Mouse (Mus musculus): ENCODE measurements around the gene Zfp609. TPM values are rescaled to one million over a fixed set of nuclear protein-coding genes. Genes with fewer than 3 reads are reported as not detected.

Zfp609 gene
- total RNA-seq, 2 experiments from 2014 or later, result 23.0 to 28.2 TPM

DNA sequence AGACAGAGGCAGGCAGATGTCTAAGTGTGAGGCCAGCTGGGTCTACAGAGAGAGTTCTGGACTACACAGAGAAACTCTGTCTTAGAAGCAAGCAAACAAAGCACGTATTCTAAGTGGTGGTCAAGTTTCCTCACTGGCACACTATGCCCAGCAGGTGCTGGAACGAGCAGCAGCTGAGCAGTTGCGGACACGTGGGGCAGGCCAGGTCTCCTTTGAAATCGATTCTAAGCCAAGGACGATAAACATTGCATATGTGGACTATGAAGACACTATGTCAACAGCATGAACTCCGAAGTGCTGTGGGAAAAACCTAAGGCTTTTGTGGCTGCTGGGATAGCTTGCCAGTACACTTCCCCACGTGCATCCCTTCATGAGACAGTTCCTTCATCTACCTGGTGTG is 67.4 kb downstream of the Zfp609 start:
- no peak for DNase-seq

DNA sequence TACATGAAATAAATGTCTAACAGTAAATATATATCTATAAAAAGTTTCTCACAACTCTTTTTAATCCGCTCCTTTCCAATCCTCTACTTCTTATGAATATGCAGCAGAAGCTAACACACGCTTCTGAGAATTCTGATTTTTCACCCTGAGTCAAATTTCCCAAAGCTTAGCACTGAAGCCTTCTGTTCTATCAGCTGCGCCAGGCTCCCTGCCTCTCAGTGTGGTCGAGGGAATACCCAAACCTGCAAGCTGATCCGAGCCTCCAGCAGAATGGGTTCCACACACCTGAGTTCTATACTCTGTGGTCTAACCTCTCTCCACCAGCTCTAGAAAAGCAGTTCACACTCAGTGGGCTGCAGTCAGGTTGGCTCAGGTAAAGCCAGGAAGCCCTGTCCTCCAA is 68.1 kb downstream of the Zfp609 start:
- no peak for DNase-seq

DNA sequence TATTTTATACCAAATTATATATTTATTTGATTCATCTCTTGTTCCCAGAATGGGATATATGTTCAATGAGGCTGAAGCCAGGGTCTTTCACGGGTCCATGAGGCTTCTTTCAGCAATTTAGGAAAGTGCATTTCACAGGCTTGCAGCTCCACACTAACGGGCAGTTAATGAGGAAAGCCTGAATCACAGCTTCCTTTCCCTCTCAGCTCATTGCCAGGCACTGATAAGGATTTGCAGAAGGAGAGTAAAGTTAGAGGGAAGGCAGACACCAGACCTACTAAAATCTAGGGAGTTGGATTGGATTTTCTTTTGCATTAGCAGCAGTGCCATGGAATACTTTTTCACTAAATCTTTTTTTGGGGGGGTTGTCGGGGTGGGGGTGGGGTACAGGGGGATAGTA is 69.5 kb downstream of the Zfp609 start:
- no peak for DNase-seq

DNA sequence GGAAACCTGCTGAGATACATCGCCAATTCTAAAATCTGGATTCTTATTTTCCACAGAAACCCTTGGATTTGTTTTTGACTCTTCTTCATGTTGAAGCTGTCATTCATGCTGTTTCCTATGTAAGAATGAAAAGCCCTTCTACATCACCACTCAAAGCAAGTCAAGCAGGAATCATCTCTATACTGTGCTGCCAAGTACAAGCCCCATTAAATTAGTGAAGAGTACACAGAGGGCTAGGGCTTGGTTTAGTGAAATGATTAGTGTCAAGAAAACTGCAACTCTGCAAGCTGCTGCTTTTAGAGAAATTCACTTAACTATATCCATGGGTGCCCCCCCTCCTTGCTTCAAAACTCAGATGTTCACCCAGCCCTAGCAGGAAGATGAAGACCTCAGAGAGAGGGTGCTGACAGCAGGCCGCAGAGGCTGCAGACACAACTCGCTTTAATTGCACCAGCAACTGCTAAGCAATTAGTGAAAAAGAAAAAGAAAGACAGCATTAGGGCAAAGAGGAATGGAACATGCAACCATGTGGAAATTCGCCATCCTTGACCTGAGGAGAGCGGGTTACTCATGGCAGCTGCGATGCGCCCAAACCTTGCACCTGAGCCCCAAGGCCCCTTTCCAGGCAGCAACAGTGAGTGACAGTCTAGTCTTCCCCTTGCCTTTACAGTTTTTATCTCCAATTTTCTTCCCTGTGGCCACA is 71.5 kb downstream of the Zfp609 start:
- no peak for DNase-seq

DNA sequence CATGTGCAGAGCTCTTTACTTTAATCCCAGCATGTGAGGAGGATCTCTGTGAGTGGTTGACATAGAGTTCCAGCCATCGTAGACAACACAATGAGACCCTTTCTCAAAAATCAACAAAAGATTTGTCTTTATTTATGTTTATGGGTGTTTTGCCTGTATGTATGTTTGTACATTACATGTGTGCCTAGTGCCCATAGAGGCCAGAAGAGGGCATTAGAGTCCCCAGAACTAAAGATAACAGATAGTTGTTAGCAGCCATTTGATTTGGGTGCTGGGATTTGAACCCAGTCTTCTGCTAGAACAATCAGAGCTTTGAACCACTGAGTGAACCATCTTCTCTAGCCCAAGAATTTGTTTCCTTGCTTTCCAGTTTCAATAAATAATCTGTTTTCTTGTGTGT is 72.2 kb downstream of the Zfp609 start:
- DNase-seq, result no peak

DNA sequence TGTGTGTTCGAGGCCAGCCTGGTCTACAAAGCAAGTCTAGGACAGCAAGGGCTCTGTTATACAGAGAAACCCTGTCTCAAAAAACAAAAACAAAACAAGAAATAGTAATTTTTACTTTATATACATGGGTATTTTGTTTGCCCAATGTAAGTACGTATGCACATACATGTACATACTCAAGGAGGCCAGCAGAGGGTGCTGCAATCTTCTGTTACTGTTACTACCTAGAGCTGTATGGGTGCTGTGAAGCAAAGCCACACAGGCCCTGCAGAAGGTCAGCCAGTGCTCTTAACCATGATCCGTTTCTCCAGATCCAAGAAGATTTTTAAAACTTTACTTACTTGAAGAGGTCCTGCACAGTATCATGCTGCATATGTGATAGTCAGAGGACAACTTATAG is 74.7 kb downstream of the Zfp609 start:
- DNase-seq, result no peak

DNA sequence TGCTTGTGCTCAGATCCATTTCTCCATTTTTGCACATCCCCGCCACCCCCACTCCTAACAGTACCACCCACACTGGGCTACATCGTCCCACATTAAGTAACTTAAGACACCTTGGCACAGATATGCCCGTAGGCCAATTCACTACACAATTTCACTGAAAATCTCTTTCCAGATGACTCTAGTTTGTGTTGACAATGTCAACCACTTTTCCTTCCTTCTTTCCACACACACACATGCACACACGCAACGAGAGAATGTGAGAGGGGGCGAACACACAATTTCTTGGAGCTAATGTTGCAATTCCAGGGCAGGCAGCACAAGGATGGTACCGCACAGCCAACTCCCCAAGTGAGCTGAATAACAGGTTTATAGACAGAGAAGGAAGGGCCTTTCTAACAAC is 75.5 kb downstream of the Zfp609 start:
- no peak for DNase-seq

DNA sequence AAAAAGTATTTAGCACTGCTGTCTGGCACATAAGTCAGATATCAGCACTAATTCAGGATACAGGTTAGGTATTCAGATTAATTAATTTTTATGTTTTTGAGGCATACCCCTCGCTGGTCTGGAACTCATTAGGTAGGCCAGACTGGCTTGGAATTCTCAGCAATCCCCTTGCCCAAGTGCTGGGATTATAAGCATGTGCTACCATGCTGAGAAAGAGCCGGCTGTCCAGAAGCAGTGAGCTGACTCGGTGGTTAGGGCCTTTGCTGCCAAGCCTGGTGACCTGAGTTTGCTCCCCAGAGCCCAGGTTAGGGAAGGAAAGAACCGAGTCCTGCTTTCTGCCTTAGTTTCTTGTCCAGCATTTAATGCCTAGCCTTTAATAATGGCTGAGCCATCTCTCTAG is 79.3 kb downstream of the Zfp609 start:
- DNase-seq, result no peak

DNA sequence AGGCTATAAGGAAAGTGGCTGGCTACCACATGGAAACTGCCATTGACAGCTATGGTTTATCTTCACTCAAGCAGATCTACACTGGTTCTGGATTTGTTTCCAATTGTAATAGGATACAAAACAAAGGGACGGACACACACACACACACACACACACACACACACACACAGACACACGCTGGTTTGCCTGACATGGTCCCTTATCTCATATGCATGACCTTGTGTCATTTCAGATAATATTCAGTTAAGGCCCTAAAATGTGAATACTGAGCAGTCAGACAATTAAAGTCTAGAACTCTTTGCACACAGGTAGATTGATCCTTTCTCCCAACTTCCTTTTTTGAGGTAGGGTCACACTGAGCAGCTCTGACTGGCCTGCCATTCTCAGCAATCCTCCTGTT is 80.9 kb downstream of the Zfp609 start:
- no peak for DNase-seq

DNA sequence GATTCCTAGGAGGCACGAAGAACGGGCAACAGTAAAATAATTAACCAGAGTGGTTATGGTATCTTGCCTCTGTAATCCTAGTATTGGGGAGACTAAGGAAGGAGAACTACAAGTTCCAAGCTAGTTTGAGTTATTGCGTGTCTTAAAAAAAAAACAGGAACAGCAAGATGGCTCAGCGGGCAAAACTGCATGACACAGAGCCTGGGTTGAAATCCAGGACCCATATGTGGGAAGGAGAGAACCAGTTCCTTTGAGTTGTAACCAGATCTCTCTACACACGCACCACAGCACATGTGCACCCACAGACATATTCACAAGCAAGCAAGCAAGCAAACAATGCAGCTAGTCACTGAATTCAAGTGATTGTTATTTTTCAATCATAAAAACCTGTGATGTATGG is 81.9 kb downstream of the Zfp609 start:
- DNase-seq, result no peak

DNA sequence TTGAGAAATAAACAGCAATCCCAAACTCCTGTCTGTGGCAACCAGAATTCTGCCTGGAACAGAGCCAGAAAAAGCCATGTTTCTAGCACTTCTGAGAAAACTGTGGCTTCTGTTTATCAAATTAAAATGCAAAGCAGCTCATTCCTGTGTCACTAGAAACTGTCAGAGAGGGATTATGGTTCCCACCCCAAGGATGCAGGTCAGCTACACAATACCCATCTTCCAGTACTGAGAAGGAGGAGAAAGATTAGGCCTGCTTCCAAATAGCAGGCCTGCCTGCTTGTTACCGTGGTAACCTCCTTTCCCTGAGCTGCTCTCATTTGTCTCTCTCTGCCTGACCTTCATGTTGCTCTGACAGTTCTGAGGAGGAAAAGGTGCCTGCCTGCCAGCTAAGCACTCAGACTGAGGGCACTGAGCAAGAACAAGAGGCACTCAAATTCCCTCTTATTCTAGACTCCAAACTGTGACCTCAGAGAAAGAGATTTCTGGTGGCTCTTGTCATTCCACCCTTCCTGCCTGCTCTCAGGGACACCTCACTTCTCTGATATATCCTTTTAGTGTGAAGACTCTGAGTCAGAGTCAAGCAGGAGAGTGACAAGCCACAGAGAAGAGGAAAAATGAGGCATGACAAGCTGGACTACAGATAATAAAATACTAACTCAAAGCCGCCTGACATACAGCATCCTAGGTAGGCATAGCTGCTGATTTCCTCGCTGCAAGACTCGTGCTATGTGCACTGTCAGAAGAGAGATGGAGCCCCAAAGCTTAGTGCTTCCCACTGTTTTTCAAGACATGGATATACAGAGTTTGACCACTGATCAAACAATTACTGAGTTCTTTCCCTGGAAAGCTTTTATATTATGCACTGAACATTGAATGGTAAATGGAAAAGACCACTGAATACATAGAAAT is 82.9 kb downstream of the Zfp609 start:
- no peak for DNase-seq

DNA sequence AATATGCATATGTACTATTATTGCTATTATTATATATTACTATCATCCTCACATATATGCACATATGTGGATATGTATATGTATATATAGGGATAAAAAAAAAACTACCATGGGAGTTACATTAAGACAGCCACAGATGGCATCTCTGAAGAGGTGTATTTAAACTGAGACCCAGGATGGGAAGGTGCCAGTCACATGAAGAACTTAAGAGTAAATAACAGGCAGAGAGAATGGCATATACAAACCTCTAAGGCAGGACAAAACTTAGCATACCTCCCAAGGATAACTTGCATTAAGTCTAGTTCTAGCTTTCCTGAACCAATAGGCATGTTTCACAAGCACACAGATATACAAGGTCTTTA is 83.6 kb downstream of the Zfp609 start:
- no peak for DNase-seq

DNA sequence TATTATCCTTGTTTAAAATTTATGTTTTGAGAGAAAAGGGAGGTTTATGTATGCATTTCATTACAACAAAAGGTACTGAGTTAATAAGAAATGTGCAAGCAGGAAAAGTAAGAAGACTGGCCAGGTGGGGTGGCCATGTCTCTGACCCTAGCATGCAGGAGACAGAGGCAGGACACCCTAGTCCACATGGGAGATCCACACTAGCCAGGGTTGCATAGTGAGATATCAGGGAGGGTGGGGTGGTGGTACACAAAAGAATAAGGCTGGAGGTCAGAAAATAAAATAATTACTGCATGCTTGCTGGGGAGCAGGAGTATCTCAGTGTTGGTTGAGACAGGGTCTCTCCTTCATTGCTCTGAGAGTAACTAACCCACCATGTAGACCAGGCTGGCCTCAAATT is 84.0 kb downstream of the Zfp609 start:
- no peak for DNase-seq

DNA sequence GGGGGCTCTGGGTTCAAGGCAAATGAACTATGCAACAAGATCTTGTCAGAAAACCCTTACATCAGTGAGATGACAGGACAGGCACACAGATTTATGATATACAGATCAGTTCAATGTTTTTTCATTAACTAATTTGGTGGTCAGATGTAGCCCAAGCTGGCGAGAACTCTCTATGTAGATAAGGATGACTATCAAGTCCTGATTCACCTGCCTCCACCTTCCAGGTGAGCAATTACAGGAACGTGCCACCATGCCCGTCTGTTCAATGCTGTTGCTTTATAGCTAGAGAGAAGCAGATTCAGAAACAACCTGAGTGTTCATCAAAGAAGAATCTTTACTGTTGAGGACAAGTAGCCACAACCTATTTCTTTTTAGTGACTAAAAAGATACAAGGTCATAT is 84.6 kb downstream of the Zfp609 start:
- DNase-seq, result no peak

DNA sequence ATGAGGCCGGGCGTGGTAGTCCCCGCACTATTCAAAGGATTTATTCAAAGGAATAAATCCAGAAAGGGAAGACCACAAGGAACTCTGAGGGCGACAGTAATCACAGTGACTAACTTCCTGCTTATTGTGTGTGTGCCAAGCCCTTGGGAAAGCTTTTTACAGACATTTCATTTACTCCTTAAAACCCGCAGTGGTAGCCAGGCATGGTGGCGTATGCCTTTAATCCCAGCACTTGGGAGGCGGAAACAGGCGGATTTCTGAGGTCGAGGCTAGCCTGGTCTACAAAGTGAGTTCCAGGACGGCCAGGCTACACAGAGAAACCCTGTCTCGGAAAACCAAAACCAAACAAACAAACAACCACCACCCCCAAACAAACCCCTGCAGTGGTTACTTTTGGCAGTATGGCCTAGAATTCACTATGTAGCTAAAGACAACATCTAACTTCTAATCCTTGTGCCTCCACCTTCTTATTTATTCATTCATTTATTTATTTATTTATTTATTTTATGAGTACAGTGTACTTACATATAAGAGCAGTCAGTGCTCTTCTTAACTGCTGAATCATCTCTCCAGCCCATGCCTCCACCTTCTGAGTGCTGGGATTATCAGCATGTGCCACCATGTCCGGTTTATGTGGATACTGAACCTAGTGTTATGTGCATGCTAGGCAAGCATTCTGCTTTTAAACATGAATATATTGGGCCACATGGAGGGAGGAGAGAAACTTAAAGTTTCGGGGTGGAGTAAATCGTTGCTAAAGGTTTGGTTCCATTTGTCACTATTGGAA is 86.1 kb downstream of the Zfp609 start:
- no peak for DNase-seq

DNA sequence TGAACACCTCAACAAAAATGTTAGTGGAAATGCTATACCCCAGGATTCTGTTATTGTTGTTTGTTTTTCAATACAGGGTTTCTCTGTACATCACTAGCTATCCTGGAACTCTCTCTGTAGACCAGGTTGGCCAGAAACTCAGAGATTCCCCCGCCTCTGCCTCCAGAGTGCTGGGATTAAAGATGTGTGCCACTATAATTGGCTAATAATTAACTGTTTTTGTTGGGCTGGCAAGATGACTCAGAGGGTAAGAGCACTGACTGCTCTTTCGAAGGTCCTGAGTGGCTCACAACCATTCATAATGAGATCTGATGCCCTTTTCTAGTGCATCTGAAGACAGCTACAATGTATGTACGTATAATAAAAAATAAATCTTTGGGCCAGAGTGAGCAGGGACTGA is 92.4 kb downstream of the Zfp609 start:
- DNase-seq, result no peak

DNA sequence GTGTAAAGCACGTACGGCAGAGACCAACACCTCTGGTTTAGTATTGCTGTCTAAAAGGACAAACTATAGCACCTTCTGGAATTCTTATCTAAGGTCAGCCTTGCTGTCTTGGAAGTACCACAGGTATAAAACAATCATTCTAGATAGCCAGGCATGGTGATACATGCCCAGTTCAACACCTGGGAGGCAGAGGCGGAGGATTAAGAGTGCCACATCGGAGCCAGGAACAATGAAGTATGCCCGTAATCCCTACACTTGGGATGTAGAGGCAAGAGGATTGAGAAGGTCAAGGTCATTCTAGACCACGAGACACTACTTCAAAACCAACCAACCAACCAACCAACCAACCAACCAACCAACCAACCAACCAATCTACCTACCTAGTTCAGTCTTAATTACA is 98.8 kb downstream of the Zfp609 start:
- DNase-seq, result no peak

DNA sequence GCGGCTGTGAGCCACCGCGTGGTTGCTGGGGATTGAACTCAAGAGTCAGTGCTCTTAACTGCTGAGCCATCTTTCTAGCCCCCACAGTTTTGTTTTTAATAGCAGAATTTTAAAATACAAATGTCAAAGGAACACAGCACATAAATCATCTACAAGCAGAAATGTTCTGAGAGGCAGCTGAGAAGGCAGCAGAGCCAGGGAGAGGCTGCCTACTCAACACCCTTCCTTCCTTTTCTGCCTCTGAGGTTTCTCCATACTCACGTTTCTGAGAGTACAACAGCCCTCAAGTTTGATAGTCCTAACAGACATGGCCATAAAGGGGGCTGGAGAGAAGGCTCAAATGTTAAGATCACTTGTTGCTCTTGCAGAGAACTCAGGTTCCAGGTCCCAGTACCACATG is 99.9 kb downstream of the Zfp609 start:
- no peak for DNase-seq

DNA sequence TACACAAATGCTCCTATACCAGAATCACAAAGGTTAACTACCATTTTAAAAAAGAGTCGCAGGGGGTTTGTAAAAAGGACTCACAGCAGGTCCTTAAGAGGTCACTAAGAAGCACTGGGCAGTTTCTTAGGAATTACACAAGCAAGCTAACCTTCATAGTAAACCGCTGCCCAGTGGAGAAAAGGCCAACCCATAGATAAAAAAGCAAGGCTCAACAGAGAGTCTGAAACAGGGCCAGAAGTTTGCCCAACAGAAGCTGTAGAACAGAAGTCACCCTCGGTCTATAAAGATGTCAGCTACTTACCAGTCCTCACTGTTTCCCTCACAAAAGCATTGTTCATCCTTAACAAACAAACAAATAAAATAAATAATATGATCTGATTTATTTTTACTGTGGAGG is 100.9 kb downstream of the Zfp609 start:
- no peak for DNase-seq

DNA sequence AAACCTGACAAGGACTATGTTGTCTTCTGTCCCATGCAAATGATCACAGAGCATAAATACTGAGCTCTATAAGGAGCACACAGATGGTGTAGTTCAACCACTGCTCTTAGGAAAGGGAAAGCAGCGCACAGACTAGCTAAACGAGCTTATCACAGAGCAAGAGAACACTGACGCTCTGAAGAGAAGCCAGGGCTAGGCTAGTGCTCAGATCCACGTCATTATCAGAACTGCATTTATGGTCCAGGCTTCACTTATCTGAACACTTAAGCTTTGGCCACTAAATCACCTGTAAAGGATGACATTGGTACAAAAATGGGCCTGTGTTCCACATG is 102.1 kb downstream of the Zfp609 start:
- no peak for DNase-seq

DNA sequence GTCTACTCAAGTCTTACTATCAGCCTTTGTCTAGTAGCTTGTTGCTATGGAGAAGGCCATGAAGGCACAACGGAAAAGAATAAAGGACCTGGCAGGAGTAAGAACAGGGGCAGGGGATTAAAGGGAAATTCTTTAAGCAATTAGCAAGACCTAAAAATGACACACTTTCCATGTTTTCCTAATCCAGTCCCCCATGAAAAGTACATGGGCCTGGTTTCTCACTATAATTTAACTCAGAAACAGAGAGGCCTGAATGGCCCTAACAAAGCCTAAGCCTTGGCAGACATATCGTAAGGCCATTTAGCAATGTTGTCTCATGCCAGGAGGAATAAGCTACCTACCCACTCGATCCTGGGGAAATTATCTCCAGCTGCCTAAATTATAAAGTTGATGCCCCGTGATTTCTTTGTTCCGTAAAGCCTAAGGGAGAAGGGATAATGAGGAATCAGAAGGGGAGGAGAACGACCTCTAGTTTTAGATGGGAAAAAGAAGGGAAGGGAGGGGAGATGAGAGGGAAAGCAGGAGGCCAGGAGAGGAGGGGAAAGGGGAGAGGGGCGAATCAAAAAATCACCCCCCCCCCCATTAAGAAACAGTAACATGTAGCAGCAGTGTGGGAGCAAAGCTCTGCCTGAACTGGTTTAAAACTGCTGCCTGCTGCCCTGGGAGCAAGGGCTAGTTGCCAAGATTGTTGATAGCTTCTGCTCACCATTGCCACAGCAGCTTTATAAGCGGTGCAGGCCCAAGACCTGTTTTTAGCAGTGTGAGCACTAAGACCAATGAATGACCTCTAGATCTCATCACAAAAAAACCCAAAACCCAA is 102.7 kb downstream of the Zfp609 start:
- DNase-seq, result peak; percentile 41

DNA sequence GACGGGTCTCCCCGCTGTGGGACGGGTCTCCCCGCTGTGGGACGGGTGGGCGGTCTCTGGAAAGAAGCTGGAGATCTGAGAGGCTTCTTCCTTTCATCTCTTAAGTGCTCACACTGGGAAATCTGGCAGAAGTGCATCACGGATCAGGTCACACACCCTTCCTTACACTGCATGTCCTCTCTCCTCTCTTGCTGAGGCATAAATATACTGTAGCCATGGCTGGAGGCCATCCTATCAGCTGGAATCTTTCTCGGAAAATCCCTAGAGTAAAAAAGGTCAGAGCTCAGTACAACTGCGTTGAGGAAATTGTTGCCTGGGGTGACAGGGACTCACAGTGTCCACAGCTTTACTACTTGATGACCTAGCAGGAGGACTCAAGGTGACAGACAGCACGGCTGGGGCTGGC is 106.2 kb downstream of the Zfp609 start:
- DNase-seq, result no peak

Measured in gastrocnemius, postnatal 10 days (tissue).